Mouse (Mus musculus) neural tube, embryonic 15.5 days (tissue): ENCODE measurements around the gene Exoc3l. TPM values are rescaled to one million over a fixed set of nuclear protein-coding genes. Genes with fewer than 3 reads are reported as not detected.

Source experiments
- ATAC-seq: fragments of 200-750 bp; cut with Nextera tagmentation; 2 replicates; pipeline ENCODE4 v1.8.0; 2017; ENCODE audit warnings: mild to moderate bottlenecking, moderate TSS enrichment, moderate library complexity; ENCODE audit not compliant: low FRiP score
- H3K27ac ChIP-seq: fragments of 300-500 bp; sonication (generic); replicated peaks from 2 replicates; pipeline ENCODE4 v1.5.1; 2015; ENCODE audit warnings: mild to moderate bottlenecking, inconsistent platforms
- H3K27me3 ChIP-seq: fragments of 300-500 bp; sonication (generic); replicated peaks from 2 replicates; pipeline ENCODE4 v1.6.1; 2015; ENCODE audit warnings: inconsistent platforms
- H3K36me3 ChIP-seq: fragments of 300-500 bp; sonication (generic); 2 replicates; pipeline ENCODE4 v1.6.1; 2015; ENCODE audit warnings: inconsistent platforms
- H3K4me1 ChIP-seq: fragments of 300-500 bp; sonication (generic); 2 replicates; pipeline ENCODE4 v1.6.1; 2015; ENCODE audit warnings: inconsistent platforms
- H3K4me2 ChIP-seq: fragments of 300-500 bp; sonication (generic); 2 replicates; pipeline ENCODE4 v1.6.1; 2015; ENCODE audit warnings: inconsistent platforms, mild to moderate bottlenecking, moderate library complexity
- H3K4me3 ChIP-seq: fragments of 300-500 bp; sonication (generic); replicated peaks from 2 replicates; pipeline ENCODE4 v1.5.1; 2015; ENCODE audit warnings: mild to moderate bottlenecking, inconsistent platforms
- H3K9ac ChIP-seq: fragments of 300-500 bp; sonication (generic); replicated peaks from 2 replicates; pipeline ENCODE4 v1.6.1; 2015; ENCODE audit warnings: mild to moderate bottlenecking, inconsistent platforms
- H3K9me3 ChIP-seq: fragments of 300-500 bp; sonication (generic); replicated peaks from 2 replicates; pipeline ENCODE4 v1.6.1; 2016; ENCODE audit warnings: inconsistent platforms
- WGBS: fragments of 180-500 bp; shearing (Covaris S2); methylation state at CpG from one replicate; pipeline ENCODE4 v1.1.7; 2015; ENCODE audit warnings: mixed read lengths; 5-methylcytosine and 5-hydroxymethylcytosine counted together
- polyA plus RNA-seq: library from polyadenylated mRNA; unstranded; fragments of >200 nt; fragmentation: Nextera tagmentation; extraction: Ambion mirVana; gene quantifications from 2 replicates; pipeline ENCODE4 v1.2.1, GENCODE M21; 2015

Gene Exoc3l
- polyA plus RNA-seq, 1 experiment from 2014 or later = 11.3 TPM

GRCm38 (mm10) chr8:105275387-105275786 lies 20.5 kb downstream of the Exoc3l start:
- H3K27ac ChIP-seq = no peak overlapping the region
- H3K4me2 ChIP-seq = peak overlapping the region; percentile 89
- H3K9me3 ChIP-seq = no peaks in the 10 kb centered on the region
- peaks cover 96% of the 10 kb centered on the region for H3K27me3 ChIP-seq
- peaks cover 7% of the 10 kb centered on the region for H3K36me3 ChIP-seq
- 7% methylated on average over 11 of the region's 11 CpGs for WGBS
- peaks cover 39% of the 10 kb centered on the region for H3K4me1 ChIP-seq
- 0 out of 2 replicates have a peak overlapping the region, but pooled peaks have one; percentile 47 for H3K9ac ChIP-seq
- ATAC-seq = no peak
- peak overlapping the region; percentile 48; the same call in 1 of the 2 replicates for H3K4me3 ChIP-seq

- Histone ChIP-seq H3K9me3 (no peaks in the 10 kb centered on the region), H3K4me1 (peaks cover 47% of the 10 kb centered on the region), H3K27me3 (peaks cover 96% of the 10 kb centered on the region), H3K4me2 (peak overlapping the region; percentile 80), H3K9ac (no peak overlapping the region), H3K36me3 (no peaks in the 10 kb centered on the region), H3K4me3 (peak overlapping the region; percentile 13; the same call in 1 of the 2 replicates), H3K27ac (no peak overlapping the region)
- WGBS = 3% methylated on average over 11 of the region's 11 CpGs
- ATAC-seq = no peak
These were observed 25.1 kb downstream of the Exoc3l start for GRCm38 (mm10) chr8:105270916-105271186.

GRCm38 (mm10) chr8:105270101-105270915 lies 25.6 kb downstream of the Exoc3l start:
- Histone ChIP-seq H3K27me3 (peaks cover 96% of the 10 kb centered on the region), H3K4me1 (peaks cover 42% of the 10 kb centered on the region)

GRCm38 (mm10) chr8:105269461-105269947 lies 26.4 kb downstream of the Exoc3l start, which contains the start of gene Hsf4:
Hsf4 (plus strand) TSS chr8:105269801.
- no peak for ATAC-seq
- H3K27ac ChIP-seq = peak within 1 kb of the TSS; percentile 82

More at GRCm38 (mm10) chr8:105270101-105270915, 25.6 kb downstream of the Exoc3l start:
- H3K9me3 ChIP-seq = no peaks in the 10 kb centered on the region
- H3K27ac ChIP-seq = no peak overlapping the region
- H3K36me3 ChIP-seq = no peaks in the 10 kb centered on the region
- WGBS = 3% methylated on average over 39 of the region's 39 CpGs
- no peak overlapping the region for H3K9ac ChIP-seq
- H3K4me3 ChIP-seq = peak overlapping the region; percentile 54
- H3K4me2 ChIP-seq = peak overlapping the region; percentile 80
- no peak for ATAC-seq

GRCm38 (mm10) chr8:105269075-105269458 lies 26.8 kb downstream of the Exoc3l start:
- peak overlapping the region; percentile 54 for H3K9ac ChIP-seq
- peak overlapping the region; percentile 80 for H3K4me2 ChIP-seq
- ATAC-seq = peak; percentile 6; the same call in 1 of the 2 replicates
- H3K9me3 ChIP-seq = no peaks in the 10 kb centered on the region
- peaks cover 52% of the 10 kb centered on the region for H3K4me1 ChIP-seq
- WGBS = 1% methylated on average over 10 of the region's 10 CpGs
- H3K4me3 ChIP-seq = peak overlapping the region; percentile 54
- no peaks in the 10 kb centered on the region for H3K36me3 ChIP-seq
- peak overlapping the region; percentile 82 for H3K27ac ChIP-seq
- peaks cover 95% of the 10 kb centered on the region for H3K27me3 ChIP-seq

More at GRCm38 (mm10) chr8:105269461-105269947, 26.4 kb downstream of the Exoc3l start, which contains the start of gene Hsf4:
- H3K9ac ChIP-seq = peak within 1 kb of the TSS; percentile 54
- H3K4me2 ChIP-seq = peak within 1 kb of the TSS; percentile 80
- no peaks in the 10 kb centered on the region for H3K36me3 ChIP-seq
- peaks cover 96% of the 10 kb centered on the region for H3K27me3 ChIP-seq
- H3K4me1 ChIP-seq = peaks cover 48% of the 10 kb centered on the region
- H3K4me3 ChIP-seq = peak within 1 kb of the TSS; percentile 54
- no peaks in the 10 kb centered on the region for H3K9me3 ChIP-seq
- WGBS = under 1% methylated on average over 42 of the region's 42 CpGs

GRCm38 (mm10) chr8:105268342-105269074 lies 27.4 kb downstream of the Exoc3l start:
- ATAC-seq = peak; percentile 89
- H3K4me3 ChIP-seq = peak overlapping the region; percentile 54
- 3% methylated on average over 65 of the region's 65 CpGs for WGBS

GRCm38 (mm10) chr8:105266775-105267174 lies 29.1 kb downstream of the Exoc3l start:
- Histone ChIP-seq H3K4me2 (peak overlapping the region; percentile 3; the same call in 1 of the 2 replicates), H3K27me3 (peaks cover 91% of the 10 kb centered on the region), H3K9ac (no peak overlapping the region), H3K9me3 (no peaks in the 10 kb centered on the region), H3K4me1 (peaks cover 56% of the 10 kb centered on the region), H3K36me3 (no peaks in the 10 kb centered on the region), H3K4me3 (no peak overlapping the region), H3K27ac (no peak overlapping the region)
- 13% methylated on average over 13 of the region's 13 CpGs for WGBS
- ATAC-seq = no peak

More at GRCm38 (mm10) chr8:105268342-105269074, 27.4 kb downstream of the Exoc3l start:
- peak overlapping the region; percentile 54 for H3K9ac ChIP-seq
- H3K36me3 ChIP-seq = no peaks in the 10 kb centered on the region
- no peaks in the 10 kb centered on the region for H3K9me3 ChIP-seq
- peaks cover 56% of the 10 kb centered on the region for H3K4me1 ChIP-seq
- H3K4me2 ChIP-seq = peak overlapping the region; percentile 80
- peaks cover 95% of the 10 kb centered on the region for H3K27me3 ChIP-seq
- H3K27ac ChIP-seq = peak overlapping the region; percentile 82

GRCm38 (mm10) chr8:105265128-105265527 lies 30.8 kb downstream of the Exoc3l start:
- Histone ChIP-seq H3K9ac (no peak overlapping the region), H3K4me3 (peak overlapping the region; percentile 64), H3K36me3 (no peaks in the 10 kb centered on the region), H3K9me3 (no peaks in the 10 kb centered on the region), H3K27me3 (peaks cover 91% of the 10 kb centered on the region), H3K4me2 (peak overlapping the region; percentile 92), H3K27ac (no peak overlapping the region), H3K4me1 (peaks cover 46% of the 10 kb centered on the region)
- 4% methylated on average over 10 of the region's 10 CpGs for WGBS
- ATAC-seq = no peak

GRCm38 (mm10) chr8:105264024-105264982 lies 31.6 kb downstream of the Exoc3l start, which contains the start of the genes Tradd and Fbxl8:
Tradd (minus strand) TSS chr8:105264609.
Fbxl8 (plus strand) TSS chr8:105264648.
- Histone ChIP-seq H3K4me3 (peak within 1 kb of the TSS; percentile 64), H3K4me1 (peaks cover 45% of the 10 kb centered on the region), H3K27me3 (peaks cover 90% of the 10 kb centered on the region), H3K9ac (peak within 1 kb of the TSS; percentile 49), H3K36me3 (no peaks in the 10 kb centered on the region), H3K4me2 (peak within 1 kb of the TSS; percentile 92), H3K27ac (no peak within 1 kb of the TSS), H3K9me3 (no peaks in the 10 kb centered on the region)
- under 1% methylated on average over 54 of the region's 54 CpGs for WGBS
- ATAC-seq = no peak

- Histone ChIP-seq H3K9ac (no peak overlapping the region), H3K9me3 (no peaks in the 10 kb centered on the region), H3K4me1 (peaks cover 45% of the 10 kb centered on the region), H3K4me3 (peak overlapping the region; percentile 64), H3K27ac (no peak overlapping the region), H3K36me3 (no peaks in the 10 kb centered on the region), H3K4me2 (0 out of 2 replicates have a peak overlapping the region, but pooled peaks have one; percentile 92), H3K27me3 (peaks cover 91% of the 10 kb centered on the region)
- WGBS = 41% methylated on average over 16 of the region's 16 CpGs
- ATAC-seq = no peak
These were observed 32.5 kb downstream of the Exoc3l start for GRCm38 (mm10) chr8:105263244-105263912.
